Mouse (Mus musculus) liver, postnatal 0 days (tissue): ENCODE results near the gene Tll1.

Experiments
- CTCF ChIP-seq: sonication (generic); IDR thresholded peaks from 2 replicates; pipeline ENCODE4 v1.5.1; 2016; ENCODE audit warnings: antibody characterized with exemption, low read depth
- EP300 ChIP-seq: IDR thresholded peaks from 2 replicates; pipeline ENCODE4 v1.6.1; 2016; ENCODE audit warnings: antibody characterized with exemption, low read depth, mild to moderate bottlenecking

GRCm38 (mm10) chr8:64205321-64206023, 599 bp downstream of the Tll1 start:
- TF ChIP-seq CTCF (no peak), EP300 (no peak)
